Mouse (Mus musculus) E14TG2a.4 (cell line): ENCODE measurements around the gene Myoz2.

Source experiments
- CTCF ChIP-seq: conservative IDR thresholded peaks from 2 replicates; pipeline ENCODE4 v1.5.1; 2014; ENCODE audit warnings: low read length
- POU5F1 ChIP-seq: IDR thresholded peaks from 2 replicates; pipeline ENCODE4 v1.6.1; 2014; ENCODE audit warnings: low read length, borderline replicate concordance

DNA sequence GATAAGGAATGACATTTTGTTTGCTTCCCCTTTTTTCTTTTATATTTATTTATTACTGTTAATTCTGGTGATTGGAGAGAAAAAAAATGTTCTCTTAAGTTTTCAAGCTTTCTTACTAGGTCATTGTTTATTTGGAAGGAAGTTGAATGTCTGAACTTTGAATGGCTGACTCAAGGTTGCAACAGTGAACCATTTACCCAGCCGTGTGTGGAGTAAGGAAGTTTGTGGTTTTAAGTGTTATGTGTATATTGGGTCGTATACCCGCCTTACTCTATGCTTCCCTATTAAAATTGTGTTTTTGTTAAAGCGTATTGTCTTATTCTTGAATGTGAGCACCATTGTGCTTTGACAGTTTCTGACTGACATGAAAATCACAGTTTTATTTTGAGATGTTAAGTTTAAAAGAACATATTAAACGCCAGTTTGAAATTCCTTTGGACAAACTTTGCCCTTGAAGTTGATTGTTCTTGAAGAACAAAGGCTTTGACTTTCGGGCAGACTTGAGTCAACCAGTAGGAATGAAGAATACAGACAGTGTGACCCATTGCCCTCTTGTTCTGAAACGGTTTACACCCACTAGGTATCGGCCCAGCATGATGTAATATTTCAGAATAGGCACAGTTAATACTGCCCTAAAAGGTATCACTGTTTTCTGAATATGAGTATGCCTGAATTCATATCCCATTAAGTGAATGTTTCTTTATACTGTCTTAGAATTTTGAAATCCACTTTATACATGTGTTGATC, 18.6 kb upstream of the Myoz2 start:
- TF ChIP-seq CTCF = no peak
- TF ChIP-seq POU5F1 = no peak
